Mouse (Mus musculus): Measurements from ENCODE around the gene Pnma1. TPM values are rescaled to one million over a fixed set of nuclear protein-coding genes. Genes with fewer than 3 reads are reported as not detected.
A peak's percentile ranks its signal among the peaks of the same experiment; 100 is the strongest.

The Pnma1 gene
- total and polyA plus RNA-seq, 3 experiments: 0.31 to 0.46 TPM; not detected in 1

GRCm38 (mm10) chr12:84193642-84194399 is 45.5 kb upstream of the Pnma1 start:
- Histone ChIP-seq H3K79me2 (ENCODE audit: control insufficient read depth, insufficient read depth, low read length, poor library complexity) (peaks cover 61% of the 10 kb centered on the region), H3K27me3 (ENCODE audit: control insufficient read depth in 1 of 2, insufficient read depth in 2 of 2, low read length in 2 of 2) (no peaks in the 10 kb centered on the region), H3K27ac (ENCODE audit: control insufficient read depth, low read depth, low read length) (peak overlapping the region; percentile 96), H3K9ac (ENCODE audit: control insufficient read depth, low read depth, low read length, poor library complexity, severe bottlenecking) (peak overlapping the region; percentile 96), H3K36me3 (ENCODE audit: control insufficient read depth in 1 of 2, insufficient read depth in 2 of 2, low read length in 2 of 2) (peaks cover 1 to 18% of the 10 kb centered on the region in 2 experiments; a peak in 3 of 4 replicates), H3K9me3 (replicated peaks; ENCODE audit: insufficient read depth, low read length) (no peaks in the 10 kb centered on the region), H3K4me3 (ENCODE audit: control insufficient read depth in 1 of 2, insufficient read depth in 1 of 2, low read depth in 2 of 2, low read length in 2 of 2) (peak overlapping the region; percentile 65 to 77), H3K4me1 (ENCODE audit: control insufficient read depth in 1 of 2, insufficient read depth in 2 of 2, low read length in 2 of 2) (peaks cover 5 to 25% of the 10 kb centered on the region in 2 experiments; a peak in 3 of 4 replicates)
- TF ChIP-seq NRF1 (IDR thresholded peaks at IDR 0.05; ENCODE audit: insufficient read depth, low read depth, low read length, poor library complexity, severe bottlenecking): peak; percentile 56
- peak; percentile 49; the same call in 1 of the 2 replicates for TF ChIP-seq MYC (IDR thresholded peaks at IDR 0.05; ENCODE audit: low read depth, low read length)
- TF ChIP-seq SIN3A (IDR thresholded peaks at IDR 0.05; ENCODE audit: low read length): peak; percentile 83
- peak; percentile 44; the same call in 1 of the 2 replicates for TF ChIP-seq HCFC1 (IDR thresholded peaks at IDR 0.05; ENCODE audit: low read depth, low read length)
- TF ChIP-seq MAX (IDR thresholded peaks at IDR 0.05; ENCODE audit: low read length): peak; percentile 17; the same call in 1 of the 2 replicates
- 0 out of 2 replicates have a peak, but pooled peaks have one; percentile 23 for TF ChIP-seq ELF1 (IDR thresholded peaks at IDR 0.05; ENCODE audit: low read depth, low read length)
- no peak for TF ChIP-seq E2F4 (IDR thresholded peaks at IDR 0.05; ENCODE audit: borderline replicate concordance, low read depth, low read length)
- no peak for TF ChIP-seq MAZ (IDR thresholded peaks at IDR 0.05; ENCODE audit: low read depth, low read length)
- peak; percentile 73 for TF ChIP-seq ZNF384 (IDR thresholded peaks at IDR 0.05; ENCODE audit: low read depth, low read length)
- no peak for TF ChIP-seq CTCF (IDR thresholded peaks at IDR 0.05 in 2 of 3, conservative IDR thresholded peaks at IDR 0.05 in 1 of 3; ENCODE audit: control insufficient read depth in 1 of 3, insufficient read depth in 1 of 3, low read depth in 2 of 3, low read length in 3 of 3, poor library complexity in 1 of 3, severe bottlenecking in 1 of 3)
- TF ChIP-seq NELFE (IDR thresholded peaks at IDR 0.05; ENCODE audit: low read depth, low read length): peak; percentile 97
- peak; percentile 56; the same call in 1 of the 2 replicates for TF ChIP-seq TCF12 (IDR thresholded peaks at IDR 0.05; ENCODE audit: low read depth, low read length)
- peak; percentile 90 to 96 for TF ChIP-seq POLR2A (IDR thresholded peaks at IDR 0.05; ENCODE audit: control insufficient read depth in 1 of 2, insufficient read depth in 1 of 2, low read depth in 1 of 2, low read length in 2 of 2, poor library complexity in 1 of 2)
- TF ChIP-seq TBP (IDR thresholded peaks at IDR 0.05; ENCODE audit: low read depth, low read length): peak; percentile 85
- no peak; the same call in 1 of the 2 replicates for TF ChIP-seq UBTF (IDR thresholded peaks at IDR 0.05; ENCODE audit: borderline replicate concordance, insufficient read depth, low read depth, low read length)
- TF ChIP-seq ETS1 (IDR thresholded peaks at IDR 0.05; ENCODE audit: low read depth, low read length): peak; percentile 51
- TF ChIP-seq POLR2AphosphoS2 (IDR thresholded peaks at IDR 0.05; ENCODE audit: low read length): peak; percentile 86
- TF ChIP-seq MYB (IDR thresholded peaks at IDR 0.05; ENCODE audit: low read depth, low read length): no peak
- TF ChIP-seq POLR2AphosphoS5 (IDR thresholded peaks at IDR 0.05; ENCODE audit: borderline replicate concordance, low read depth, low read length): no peak
- peak; percentile 70; the same call in 1 of the 2 replicates for TF ChIP-seq MXI1 (IDR thresholded peaks at IDR 0.05; ENCODE audit: low read depth, low read length)
- TF ChIP-seq RCOR1 (IDR thresholded peaks at IDR 0.05; ENCODE audit: low read depth, low read length): peak; percentile 15; the same call in 1 of the 2 replicates
- TF ChIP-seq ZMIZ1 (IDR thresholded peaks at IDR 0.05; ENCODE audit: low read depth, low read length): peak; percentile 92
- no peak for TF ChIP-seq EP300 (IDR thresholded peaks at IDR 0.05; ENCODE audit: low read depth in 1 of 2, low read length in 2 of 2)
- TF ChIP-seq ZC3H11A (IDR thresholded peaks at IDR 0.05; ENCODE audit: low read depth, low read length): no peak
- peak; percentile 97 for DNase-seq (ENCODE audit: low read depth, low spot score)

All from MEL (cell line).